Mouse (Mus musculus) monocyte, adult 2 months (primary cell): Measurements from ENCODE around the gene Rspry1.

Experiments
- DNase-seq, 2 experiments: peaks; one replicate each; pipeline ENCODE4 v3.0.0; 2022; ENCODE audit warnings: low spot score in 2 of 2, low read depth in 1 of 2

Gene Rspry1

GRCm38 (mm10) chr8:94602471-94603131 lies 864 bp downstream of the Rspry1 start:
- no peak for DNase-seq

- DNase-seq: no peak
These were observed 2.3 kb downstream of the Rspry1 start for GRCm38 (mm10) chr8:94604030-94604429.

- DNase-seq: no peak
These were observed 5.3 kb downstream of the Rspry1 start for GRCm38 (mm10) chr8:94607064-94607463.

- no peak for DNase-seq
These were observed 23.1 kb downstream of the Rspry1 start for GRCm38 (mm10) chr8:94624885-94625284.

GRCm38 (mm10) chr8:94633564-94634194 lies 31.9 kb downstream of the Rspry1 start:
- DNase-seq: no peak

GRCm38 (mm10) chr8:94634211-94634610 lies 32.5 kb downstream of the Rspry1 start:
- DNase-seq: no peak

DNA sequence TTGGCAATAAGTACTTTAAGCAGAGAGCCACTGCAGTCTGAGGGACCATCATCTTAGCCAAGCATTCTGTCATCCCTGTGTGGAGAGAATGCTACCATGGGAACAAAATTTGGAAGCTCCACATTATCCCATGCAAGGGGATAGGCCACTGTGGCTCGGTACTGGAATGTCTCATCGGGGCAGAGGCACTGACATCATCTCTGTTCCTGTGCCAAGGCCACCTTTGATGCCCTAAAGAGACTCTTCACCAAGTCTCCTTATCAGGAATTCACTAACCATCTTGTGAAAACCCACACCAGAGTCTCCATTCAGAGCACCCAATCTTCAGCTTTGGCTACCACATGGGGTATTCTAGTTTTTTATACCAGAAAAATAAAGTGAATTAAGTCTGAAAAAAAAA lies 39.4 kb downstream of the Rspry1 start:
- DNase-seq: no peak

DNA sequence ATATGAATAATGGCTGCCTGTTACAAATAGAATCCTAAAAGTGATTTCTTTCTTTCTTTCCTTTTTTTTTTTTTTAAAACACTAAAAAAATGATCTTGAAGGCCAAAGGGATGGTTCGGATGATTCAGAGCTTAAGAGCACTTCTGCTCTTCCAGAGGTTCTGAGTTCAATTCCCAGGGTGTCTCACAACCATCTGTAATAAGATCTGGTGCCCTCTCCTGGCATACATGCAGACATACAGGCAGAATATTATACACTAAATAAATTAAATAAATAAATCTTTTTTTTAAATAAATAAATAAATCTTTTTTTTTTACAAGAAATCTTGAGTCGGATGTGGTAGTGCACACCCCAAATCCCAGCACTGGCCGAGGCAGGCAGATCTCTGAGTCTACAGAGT lies 40.2 kb downstream of the Rspry1 start:
- DNase-seq: no peak

GRCm38 (mm10) chr8:94645202-94645601 lies 43.5 kb downstream of the Rspry1 start:
- DNase-seq: no peak

- no peak for DNase-seq
These were observed 44.4 kb downstream of the Rspry1 start for GRCm38 (mm10) chr8:94646165-94646564.

DNA sequence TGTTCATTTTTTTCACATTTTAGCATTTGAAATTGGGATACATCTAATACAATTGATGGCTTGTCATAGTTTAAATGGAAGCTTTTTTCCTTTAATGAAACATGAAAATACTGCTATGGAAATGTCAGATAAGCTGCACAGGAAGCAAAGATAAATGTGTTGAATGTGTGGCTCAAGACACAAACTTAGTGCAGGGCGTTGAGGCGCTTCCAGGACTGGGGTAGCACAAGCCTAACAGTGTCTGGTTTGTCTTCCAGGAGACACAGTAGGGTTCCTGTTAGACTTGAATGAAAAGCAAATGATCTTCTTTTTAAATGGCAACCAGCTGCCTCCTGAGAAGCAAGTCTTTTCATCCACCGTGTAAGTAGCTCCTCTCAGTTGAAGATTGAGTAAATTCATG lies 47.8 kb downstream of the Rspry1 start:
- no peak for DNase-seq

GRCm38 (mm10) chr8:94652951-94653350 lies 51.2 kb downstream of the Rspry1 start:
- no peak for DNase-seq

DNA sequence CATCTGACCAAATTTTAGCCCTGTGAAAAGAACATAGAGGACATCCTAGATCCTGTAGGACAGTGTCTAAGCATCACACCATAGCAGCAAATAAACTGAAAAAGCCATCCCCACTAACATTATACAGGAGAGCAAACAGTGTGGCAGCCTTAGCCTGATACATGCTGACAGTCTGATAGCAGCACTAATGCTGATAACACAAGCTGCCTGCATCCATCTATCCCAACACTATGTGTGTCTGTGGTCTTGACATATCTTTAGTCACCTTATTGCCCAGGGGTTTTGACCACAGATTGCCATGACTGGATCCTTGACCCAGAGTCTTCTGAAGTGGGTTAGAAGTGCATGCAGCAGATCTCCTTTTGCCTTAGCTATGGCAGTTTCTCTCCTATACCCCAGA lies 53.3 kb downstream of the Rspry1 start:
- no peak for DNase-seq

GRCm38 (mm10) chr8:94658031-94658430 lies 56.3 kb downstream of the Rspry1 start:
- DNase-seq: no peak

DNA sequence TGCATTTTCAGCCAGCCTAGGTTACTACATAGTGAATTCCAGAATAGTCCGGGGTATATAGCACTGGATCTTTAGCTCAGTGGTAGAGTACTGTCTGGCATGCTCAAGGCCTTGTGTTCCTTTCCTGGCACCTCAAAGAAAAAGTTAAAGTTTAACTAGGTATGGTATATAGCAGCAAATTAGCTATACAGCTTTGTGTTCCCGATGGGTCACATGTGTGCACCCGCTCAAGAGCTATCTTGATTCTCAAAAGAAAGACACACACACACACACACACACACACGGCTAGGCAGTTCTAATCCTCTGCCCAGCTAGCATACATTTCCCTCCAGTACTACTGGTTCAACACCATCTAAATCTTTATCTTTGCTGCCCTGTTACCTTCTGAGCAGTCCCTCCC lies 58.7 kb downstream of the Rspry1 start:
- no peak for DNase-seq

- DNase-seq: no peak
These were observed 63.0 kb downstream of the Rspry1 start for GRCm38 (mm10) chr8:94664722-94665121.

DNA sequence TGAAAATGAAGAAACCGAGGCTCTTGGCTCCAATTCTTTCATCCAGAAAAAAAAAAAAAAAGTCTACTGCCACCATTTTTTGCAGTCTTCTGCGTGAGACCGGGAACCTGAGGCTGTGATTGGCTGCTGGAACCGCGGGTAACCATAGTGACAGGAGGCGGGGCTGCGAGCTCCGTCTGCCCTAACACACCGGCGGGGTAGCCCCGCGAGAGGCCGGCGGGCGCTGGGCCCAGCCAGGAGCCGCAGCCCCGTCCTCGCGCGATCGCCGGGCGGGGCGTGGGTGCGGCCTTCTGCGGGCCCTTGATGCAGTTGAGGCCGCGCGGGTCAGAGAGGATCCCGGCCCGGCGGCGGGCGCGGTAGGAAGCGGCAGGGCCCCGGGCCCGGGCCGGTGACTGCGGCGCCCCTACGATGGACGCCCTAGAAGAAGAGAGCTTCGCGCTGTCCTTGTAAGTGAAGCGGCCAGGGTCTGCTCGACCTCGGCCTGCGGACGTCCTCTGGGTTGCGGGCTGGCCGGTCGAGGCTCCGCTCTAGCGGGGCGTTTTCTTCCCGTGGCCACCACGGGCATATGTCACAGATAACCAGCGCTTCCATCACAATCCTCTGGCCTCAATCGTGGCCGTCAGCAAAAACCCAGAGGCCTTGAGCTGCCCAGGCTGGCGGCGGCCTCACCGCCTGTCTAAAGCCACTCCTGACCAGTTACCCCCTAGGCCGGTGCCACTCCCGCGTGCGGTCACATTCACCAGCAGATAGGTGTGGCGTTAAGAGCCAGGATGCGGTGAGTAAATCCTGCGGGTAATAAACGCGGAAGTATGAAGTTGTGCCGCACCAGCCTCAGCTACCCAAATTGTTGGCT lies 64.9 kb downstream of the Rspry1 start, which contains the start of gene Arl2bp:
TSS of gene Arl2bp (plus strand) at position 145 of the 853 bp plus-strand sequence.
- peak; percentile 77 to 85 for DNase-seq

GRCm38 (mm10) chr8:94674384-94674783 lies 72.6 kb downstream of the Rspry1 start:
- no peak for DNase-seq

DNA sequence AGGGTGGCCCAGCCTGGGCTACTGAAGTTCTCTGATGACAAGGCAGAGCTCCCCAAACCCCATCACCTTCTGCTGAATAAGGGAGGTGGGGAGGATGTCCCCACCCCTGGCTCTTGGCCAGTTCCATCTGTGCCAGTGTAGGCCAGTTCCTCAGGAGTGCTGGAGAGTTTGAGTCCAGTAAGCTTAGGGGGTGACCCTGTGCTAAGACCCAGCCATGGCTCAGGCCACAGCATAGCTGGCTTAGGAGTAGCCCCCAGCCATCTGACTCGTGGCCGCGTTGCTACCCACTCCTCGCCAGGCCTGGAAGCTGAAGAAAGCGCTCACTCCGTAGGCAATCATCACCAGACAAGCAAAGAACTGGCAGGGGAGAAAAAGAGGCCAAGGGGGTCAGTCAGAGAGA lies 74.2 kb downstream of the Rspry1 start:
- no peak for DNase-seq

GRCm38 (mm10) chr8:94678582-94678981 lies 76.8 kb downstream of the Rspry1 start:
- no peak for DNase-seq

GRCm38 (mm10) chr8:94680414-94680813 lies 78.7 kb downstream of the Rspry1 start:
- DNase-seq: no peak
